Comparison of ENCODE assay signal across 34 mouse cellular contexts in genomic region chr2:91198888-91199287, GRCm38 (mm10). TPM values are rescaled to one million over a fixed set of nuclear protein-coding genes. Genes with fewer than 3 reads are reported as not detected.
"Had no signal": no experiment of that assay in that cellular context is flagged by ENCODE, and none has a peak within 500 bp of the region (broad histone marks: within the 10 kb centered on the region; RNA-seq: fewer than 3 reads in every experiment).

No protein-coding gene starts in this region.

- H3K4me3 ChIP-seq: heart, embryonic 12.5 days; heart, embryonic 13.5 days; heart, embryonic 15.5 days; hindbrain, embryonic 10.5 days; hindbrain, embryonic 12.5 days; hindbrain, embryonic 13.5 days; hindbrain, embryonic 15.5 days; intestine, embryonic 15.5 days; kidney, embryonic 15.5 days; left cerebral cortex, adult 2 months had no signal

- H3K27ac ChIP-seq: heart, embryonic 13.5 days; heart, embryonic 15.5 days; hindbrain, embryonic 10.5 days; hindbrain, embryonic 12.5 days; hindbrain, embryonic 13.5 days; hindbrain, embryonic 14.5 days; hindbrain, embryonic 15.5 days; hindbrain, postnatal 0 days; intestine, embryonic 15.5 days; kidney, embryonic 15.5 days; kidney, postnatal 0 days; left cerebral cortex, adult 2 months had no signal

- ATAC-seq: hindbrain, embryonic 16.5 days; hindbrain, postnatal 0 days; inflammation-experienced regulatory T-cells, adult 6 months; intestine, embryonic 15.5 days; intestine, embryonic 16.5 days; intestine, postnatal 0 days had no signal

- DNase-seq: heart, postnatal 10 days; heart, postnatal 14 days; heart, postnatal 36 days; heart, postnatal 4 days; kidney, adult 11 months; kidney, adult 18-20 months; kidney, adult 2 months; kidney, adult 8-10 months; kidney, adult 9 months; kidney, postnatal 10 days; kidney, postnatal 14 days; kidney, postnatal 25 days; kidney, postnatal 36 days; kidney, postnatal 4 days; layer of hippocampus, adult 9-11 months; layer of hippocampus, postnatal 36 days had no signal

RNA-seq across cellular contexts. Expression of gene Nr1h3, which starts 3.7 kb away (rescaled TPM):
- total RNA-seq: hematopoietic stem cell, adult 5-6 weeks had no signal
